Mouse (Mus musculus) megakaryocyte-erythroid progenitor cell, adult 5-6 weeks (primary cell): ENCODE measurements at regions not wholly inside any gene's neighbourhood (a gene's known extent, or its start where the extent isn't known, plus 50 kb on each side); places are given as distances from the start of the nearest gene placed in this dataset.

ENCODE experiments used
- ATAC-seq: replicated peaks from 2 replicates; pipeline ENCODE4 v1.8.0; 2016; ENCODE audit warnings: mild to moderate bottlenecking, inconsistent platforms; ENCODE audit not compliant: severe bottlenecking, poor library complexity, low FRiP score, low TSS enrichment

DNA sequence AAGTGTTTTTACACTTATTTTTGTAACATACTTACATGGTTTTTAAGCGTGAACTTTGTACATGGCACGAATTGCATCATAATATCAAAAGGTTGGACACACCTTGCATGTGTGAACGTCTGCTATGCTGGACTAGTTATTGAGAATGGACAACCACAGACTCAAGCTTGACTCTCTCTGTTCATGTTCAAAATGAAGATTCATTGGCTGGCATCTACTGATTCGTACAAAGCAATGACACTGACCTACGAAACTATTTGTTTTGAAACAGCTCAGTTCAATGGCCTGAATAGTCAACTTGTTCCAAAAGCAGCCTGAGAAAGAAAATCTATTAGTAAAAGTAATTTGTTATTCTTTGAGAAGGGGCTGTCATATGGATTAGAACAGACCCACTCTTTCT, 55.3 kb upstream of the Rrp15 start:
- ATAC-seq, result no peak
